Mouse (Mus musculus): Measurements from ENCODE around the gene Gm49322. TPM values are rescaled to one million over a fixed set of nuclear protein-coding genes. Genes with fewer than 3 reads are reported as not detected.
"Not testable (repeated sequence)": the region's sequence is repeated elsewhere in the genome, so short reads cannot be mapped to it uniquely, and the experiment has no call there.

Gene Gm49322
- polyA plus RNA-seq (2014; fragmentation: Nextera tagmentation; extraction: Ambion mirVana) = 3.6 TPM in 2 replicates

DNA sequence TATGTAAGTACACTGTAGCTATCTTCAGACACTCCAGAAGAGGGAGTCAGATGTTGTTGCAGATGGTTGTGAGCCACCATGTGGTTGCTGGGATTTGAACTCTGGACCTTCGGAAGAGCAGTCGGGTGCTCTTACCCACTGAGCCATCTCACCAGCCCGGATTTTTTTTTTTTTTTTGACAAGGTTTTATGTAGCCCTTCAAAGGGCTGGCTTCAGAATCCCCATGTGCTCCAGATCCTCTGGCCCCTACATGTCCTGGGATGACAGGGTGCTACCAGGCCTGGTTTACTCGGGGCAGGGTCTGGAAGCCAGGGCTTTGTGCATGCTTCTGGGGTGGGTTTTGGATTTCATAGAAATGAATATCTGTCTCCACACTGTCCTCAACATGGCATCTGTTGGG, at the start of gene Gm49322:
Gene Gm49322, plus strand, starts transcription at position 301 of the 400 bp plus-strand sequence.
- Histone ChIP-seq H3K9ac (ENCODE audit: low read depth, low read length) (peak within 1 kb of the TSS; percentile 49), H3K27ac (ENCODE audit: low read depth, low read length) (peak within 1 kb of the TSS; percentile 87), H3K4me2 (peak within 1 kb of the TSS; percentile 73), H3K36me3 (ENCODE audit: control insufficient read depth, insufficient read depth, low read length) (peaks cover 36% of the 10 kb centered on the region), H3K4me1 (replicated peaks; ENCODE audit: control insufficient read depth, insufficient read depth, low read length) (peaks cover 32% of the 10 kb centered on the region)
- not testable (repeated sequence) for H3K27me3 ChIP-seq (replicated peaks; ENCODE audit: control insufficient read depth, insufficient read depth, low read length); DNase-seq (ENCODE audit: low spot score); ATAC-seq (replicated peaks; ENCODE audit: low FRiP score); H3K4me3 ChIP-seq (ENCODE audit: low read depth, low read length); H3K9me3 ChIP-seq (ENCODE audit: control insufficient read depth, low read length)
- WGBS = 90% methylated on average over 3 of the region's 4 CpGs

DNA sequence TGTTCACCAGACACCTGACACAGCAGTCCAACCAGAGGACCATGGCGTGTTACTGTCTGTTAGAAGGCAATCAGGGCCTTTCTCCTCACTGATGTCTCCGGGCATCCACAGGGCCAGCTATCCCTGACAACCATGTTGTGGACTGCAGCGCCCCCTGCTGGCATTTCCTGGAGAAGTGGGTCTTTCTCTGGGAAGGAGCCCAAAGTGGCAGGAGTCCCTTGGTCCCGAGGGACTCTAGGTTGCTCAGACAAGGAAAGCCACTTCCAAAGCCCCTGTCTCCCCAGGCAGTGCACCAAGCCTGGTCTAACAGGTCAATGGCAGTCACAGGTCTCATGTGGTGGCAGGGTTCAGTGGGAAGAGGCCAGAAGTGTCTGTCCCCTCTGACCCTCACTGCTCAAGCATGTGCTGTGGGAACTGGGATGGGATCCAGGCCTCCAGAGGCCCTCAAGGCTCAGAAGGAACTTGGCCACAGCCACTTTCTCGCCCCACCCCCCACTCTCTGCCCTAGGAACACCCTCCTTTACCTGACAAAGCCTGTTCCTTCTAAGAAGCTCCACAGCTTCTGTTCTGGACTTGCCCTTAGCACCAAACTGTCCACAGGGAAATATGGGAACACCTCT, 48.4 kb upstream of the Gm49322 start:
- Histone ChIP-seq H3K9me3 (ENCODE audit: control insufficient read depth, low read length) (no peaks in the 10 kb centered on the region), H3K4me2 (no peak overlapping the region), H3K36me3 (ENCODE audit: control insufficient read depth, insufficient read depth, low read length) (no peaks in the 10 kb centered on the region), H3K27me3 (replicated peaks; ENCODE audit: control insufficient read depth, insufficient read depth, low read length) (no peaks in the 10 kb centered on the region), H3K4me1 (replicated peaks; ENCODE audit: control insufficient read depth, insufficient read depth, low read length) (peaks cover 57% of the 10 kb centered on the region), H3K27ac (ENCODE audit: low read depth, low read length) (no peak overlapping the region), H3K9ac (ENCODE audit: low read depth, low read length) (no peak overlapping the region), H3K4me3 (ENCODE audit: low read depth, low read length) (no peak overlapping the region)
- peak; percentile 74 for DNase-seq (ENCODE audit: low spot score)
- WGBS = 36% methylated on average over 5 of the region's 5 CpGs
- no peak for ATAC-seq (replicated peaks; ENCODE audit: low FRiP score)

DNA sequence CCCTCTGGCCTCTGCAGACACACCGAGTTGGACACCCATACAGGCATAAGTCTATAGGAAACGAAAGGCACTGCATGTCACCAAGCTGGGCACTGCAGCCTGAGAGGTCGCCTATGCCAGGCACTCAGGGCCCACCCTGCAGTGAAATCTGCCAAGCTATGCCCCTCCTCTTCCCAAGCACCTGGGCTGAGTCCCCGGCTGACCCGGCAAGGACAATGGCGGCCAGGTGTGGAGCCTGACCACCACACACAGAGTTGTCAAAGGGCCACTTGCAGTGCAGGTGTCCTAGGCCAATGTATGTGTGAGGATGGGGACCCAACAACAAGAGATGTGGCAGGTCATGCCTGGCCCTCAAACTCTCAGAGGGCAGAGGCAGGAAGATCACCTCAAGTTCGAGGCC, 46.4 kb upstream of the Gm49322 start:
- 83% methylated on average over 7 of the region's 7 CpGs for WGBS
- Histone ChIP-seq H3K9me3 (ENCODE audit: control insufficient read depth, low read length) (no peaks in the 10 kb centered on the region), H3K4me1 (replicated peaks; ENCODE audit: control insufficient read depth, insufficient read depth, low read length) (peaks cover 38% of the 10 kb centered on the region), H3K9ac (ENCODE audit: low read depth, low read length) (peak overlapping the region; percentile 95), H3K4me3 (ENCODE audit: low read depth, low read length) (peak overlapping the region; percentile 98), H3K4me2 (peak overlapping the region; percentile 62), H3K27ac (ENCODE audit: low read depth, low read length) (no peak overlapping the region), H3K27me3 (replicated peaks; ENCODE audit: control insufficient read depth, insufficient read depth, low read length) (no peaks in the 10 kb centered on the region), H3K36me3 (ENCODE audit: control insufficient read depth, insufficient read depth, low read length) (no peaks in the 10 kb centered on the region)
- no peak for ATAC-seq (replicated peaks; ENCODE audit: low FRiP score)
- DNase-seq (ENCODE audit: low spot score) = no peak

DNA sequence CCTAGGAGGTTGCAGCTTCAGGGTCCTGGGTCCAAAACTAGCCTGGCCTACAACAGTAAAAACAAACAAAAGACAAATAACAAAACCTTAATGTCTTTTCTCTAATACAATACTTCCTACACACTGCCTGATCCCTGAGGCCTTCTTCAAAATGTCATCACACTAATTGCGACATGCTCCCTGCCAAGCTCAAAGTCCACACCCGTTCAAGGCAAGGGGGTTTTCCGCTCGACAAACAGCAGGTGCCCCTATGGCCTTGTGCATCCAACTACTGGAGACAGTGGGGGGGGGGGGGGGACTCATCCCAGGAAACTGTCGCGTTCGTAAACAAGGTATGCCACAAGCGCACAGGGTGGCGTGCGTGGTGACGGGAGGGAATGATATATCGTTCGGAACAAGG, 45.2 kb upstream of the Gm49322 start:
- no peak for DNase-seq (ENCODE audit: low spot score)
- peak overlapping the region; percentile 62 for H3K4me2 ChIP-seq
- peak; percentile 13; the same call in 1 of the 2 replicates for ATAC-seq (replicated peaks; ENCODE audit: low FRiP score)
- no peaks in the 10 kb centered on the region for H3K36me3 ChIP-seq (ENCODE audit: control insufficient read depth, insufficient read depth, low read length)
- no peaks in the 10 kb centered on the region for H3K9me3 ChIP-seq (ENCODE audit: control insufficient read depth, low read length)
- no peaks in the 10 kb centered on the region for H3K27me3 ChIP-seq (replicated peaks; ENCODE audit: control insufficient read depth, insufficient read depth, low read length)
- H3K27ac ChIP-seq (ENCODE audit: low read depth, low read length) = peak overlapping the region; percentile 76
- WGBS = 1% methylated on average over 13 of the region's 13 CpGs
- peaks cover 32% of the 10 kb centered on the region for H3K4me1 ChIP-seq (replicated peaks; ENCODE audit: control insufficient read depth, insufficient read depth, low read length)
- H3K4me3 ChIP-seq (ENCODE audit: low read depth, low read length) = peak overlapping the region; percentile 98
- peak overlapping the region; percentile 95 for H3K9ac ChIP-seq (ENCODE audit: low read depth, low read length)

DNA sequence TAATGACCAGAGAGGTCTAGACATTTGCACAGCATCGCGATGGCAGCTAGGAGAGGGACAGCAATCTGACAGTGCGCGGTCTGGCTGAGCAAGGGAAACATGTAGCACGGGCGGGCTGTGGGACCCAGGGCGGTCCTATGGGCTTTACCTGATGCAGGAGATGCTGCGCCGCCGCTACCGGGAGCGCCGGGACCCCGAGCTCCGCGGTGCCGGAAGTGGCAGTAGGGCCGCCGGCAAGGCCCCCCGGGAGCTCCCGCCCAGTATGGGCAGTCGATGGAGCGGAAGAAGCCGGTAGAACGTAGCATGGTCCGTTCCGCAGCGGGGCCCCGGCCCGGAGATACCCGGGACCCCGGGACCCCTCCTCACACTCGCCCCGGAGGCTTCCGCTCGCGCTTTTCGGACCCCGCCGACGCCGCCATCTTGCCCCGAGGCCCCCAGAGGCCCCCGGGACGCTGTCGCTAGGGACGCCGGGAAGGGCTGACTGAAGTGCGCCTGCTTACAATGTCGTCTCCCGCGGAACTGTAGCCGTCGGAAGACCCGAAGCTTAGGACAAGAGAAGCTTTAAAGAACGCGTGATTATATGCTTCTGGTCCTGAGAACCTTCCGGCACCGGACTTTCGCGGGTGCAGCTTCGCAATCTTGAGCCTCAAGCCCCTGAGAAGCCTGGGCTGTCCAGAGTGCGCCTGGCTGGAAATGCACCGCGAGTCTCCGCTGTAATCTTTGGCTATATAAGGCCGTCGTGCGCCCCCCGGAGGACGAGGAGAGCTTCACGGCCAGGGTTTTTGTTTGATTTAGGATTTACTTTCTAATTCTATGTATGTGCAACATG, 44.5 kb upstream of the Gm49322 start, which contains the start of gene Rexo1:
Gene Rexo1, minus strand, starts transcription at position 445 of the 829 bp plus-strand sequence.
- WGBS = under 1% methylated on average over 72 of the region's 72 CpGs
- Histone ChIP-seq H3K9me3 (ENCODE audit: control insufficient read depth, low read length) (no peaks in the 10 kb centered on the region), H3K4me1 (replicated peaks; ENCODE audit: control insufficient read depth, insufficient read depth, low read length) (peaks cover 32% of the 10 kb centered on the region), H3K9ac (ENCODE audit: low read depth, low read length) (peak within 1 kb of the TSS; percentile 95), H3K4me3 (ENCODE audit: low read depth, low read length) (peak within 1 kb of the TSS; percentile 98), H3K36me3 (ENCODE audit: control insufficient read depth, insufficient read depth, low read length) (no peaks in the 10 kb centered on the region), H3K27me3 (replicated peaks; ENCODE audit: control insufficient read depth, insufficient read depth, low read length) (no peaks in the 10 kb centered on the region), H3K4me2 (peak within 1 kb of the TSS; percentile 62), H3K27ac (ENCODE audit: low read depth, low read length) (peak within 1 kb of the TSS; percentile 76)
- DNase-seq (ENCODE audit: low spot score) = peak; percentile 95
- ATAC-seq (replicated peaks; ENCODE audit: low FRiP score) = peak; percentile 79

DNA sequence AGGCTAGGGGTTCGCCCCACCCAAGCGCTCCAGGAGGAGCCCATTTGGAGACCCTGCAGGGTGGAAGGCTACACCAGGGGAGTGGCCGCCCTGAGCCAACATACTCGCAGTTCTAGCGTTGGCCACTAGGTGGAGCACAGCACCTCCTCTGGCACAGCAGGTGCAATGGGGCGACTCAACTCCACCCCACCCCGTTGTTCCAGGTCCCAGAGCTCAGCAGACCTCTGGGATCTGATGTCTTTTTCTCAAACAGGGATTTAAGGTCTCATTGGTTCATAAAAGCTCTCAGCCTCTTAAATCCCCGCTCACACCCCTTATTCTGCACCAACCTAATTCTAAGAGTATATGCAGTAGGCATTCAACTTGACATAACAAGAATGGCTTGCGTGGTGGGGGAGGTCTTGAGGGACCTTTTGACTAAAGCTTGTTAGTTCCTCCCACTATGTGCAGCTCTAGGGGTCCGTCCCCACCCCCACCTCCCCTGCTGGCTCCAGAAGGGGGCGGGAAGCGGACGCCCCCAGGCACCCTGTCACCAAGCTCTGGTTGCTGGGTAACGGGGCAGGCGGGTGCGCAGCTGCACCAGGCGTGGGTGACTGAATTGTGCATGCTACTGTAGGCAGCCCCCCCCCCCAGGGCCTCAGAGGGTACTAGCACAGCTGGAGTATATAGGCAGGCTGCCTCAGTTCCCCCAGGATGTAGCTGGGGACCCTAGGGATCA, 39.3 kb upstream of the Gm49322 start:
- Histone ChIP-seq H3K4me3 (ENCODE audit: low read depth, low read length) (no peak overlapping the region), H3K4me1 (replicated peaks; ENCODE audit: control insufficient read depth, insufficient read depth, low read length) (peaks cover 37% of the 10 kb centered on the region), H3K36me3 (ENCODE audit: control insufficient read depth, insufficient read depth, low read length) (peaks cover 6% of the 10 kb centered on the region), H3K27me3 (replicated peaks; ENCODE audit: control insufficient read depth, insufficient read depth, low read length) (no peaks in the 10 kb centered on the region), H3K9ac (ENCODE audit: low read depth, low read length) (no peak overlapping the region), H3K27ac (ENCODE audit: low read depth, low read length) (no peak overlapping the region), H3K9me3 (ENCODE audit: control insufficient read depth, low read length) (no peaks in the 10 kb centered on the region), H3K4me2 (no peak overlapping the region)
- ATAC-seq (replicated peaks; ENCODE audit: low FRiP score) (peak; percentile 29; the same call in 1 of the 2 replicates), DNase-seq (ENCODE audit: low spot score) (peak; percentile 82)
- 36% methylated on average over 17 of the region's 17 CpGs for WGBS

DNA sequence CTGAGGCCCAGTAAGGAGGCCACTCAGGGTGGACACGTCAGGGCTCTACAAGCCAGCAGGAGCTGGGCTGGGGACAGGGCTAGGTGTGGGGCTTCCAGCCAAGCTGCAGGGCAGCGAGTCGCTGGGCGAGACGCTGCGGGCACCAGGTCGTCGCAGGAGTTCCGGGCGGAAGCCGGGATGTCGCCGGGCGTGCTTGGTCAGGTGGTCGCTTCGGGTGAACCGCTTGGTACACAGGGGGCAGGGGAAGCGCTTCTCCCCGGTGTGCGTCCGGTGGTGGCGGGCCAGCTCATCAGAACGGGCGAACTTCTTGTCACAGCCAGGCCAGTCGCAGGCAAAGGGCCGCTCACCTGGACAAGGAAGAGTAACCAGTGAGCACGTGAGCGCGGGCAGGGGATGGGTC, 36.9 kb upstream of the Gm49322 start:
- peak overlapping the region; percentile 97 for H3K4me2 ChIP-seq

DNA sequence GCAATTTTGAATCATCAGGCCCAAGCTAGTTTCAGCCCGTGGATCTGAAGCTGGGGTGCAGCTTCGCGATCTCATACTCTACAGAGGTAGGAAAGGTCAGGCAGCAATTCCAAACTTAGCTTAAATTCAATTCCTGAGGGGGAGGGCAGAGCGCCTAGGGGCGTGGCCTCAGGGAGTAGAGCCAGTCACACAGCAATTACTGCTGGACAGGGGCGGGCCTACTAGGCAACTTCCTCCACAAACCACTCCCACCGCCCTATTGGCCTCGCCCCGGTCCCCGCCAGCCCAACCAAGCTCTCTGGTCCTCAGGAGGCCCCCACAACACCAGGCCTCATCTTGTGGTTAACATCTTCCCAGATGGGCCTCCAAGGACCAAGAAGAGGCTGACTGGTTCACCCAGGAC, 36.2 kb upstream of the Gm49322 start:
- Histone ChIP-seq H3K4me3 (ENCODE audit: low read depth, low read length) (peak overlapping the region; percentile 50), H3K4me2 (peak overlapping the region; percentile 97), H3K4me1 (replicated peaks; ENCODE audit: control insufficient read depth, insufficient read depth, low read length) (peaks cover 61% of the 10 kb centered on the region), H3K9me3 (ENCODE audit: control insufficient read depth, low read length) (no peaks in the 10 kb centered on the region), H3K36me3 (ENCODE audit: control insufficient read depth, insufficient read depth, low read length) (peaks cover 6% of the 10 kb centered on the region), H3K27ac (ENCODE audit: low read depth, low read length) (peak overlapping the region; percentile 95), H3K9ac (ENCODE audit: low read depth, low read length) (peak overlapping the region; percentile 69), H3K27me3 (replicated peaks; ENCODE audit: control insufficient read depth, insufficient read depth, low read length) (no peaks in the 10 kb centered on the region)
- ATAC-seq (replicated peaks; ENCODE audit: low FRiP score) (peak; percentile 79), DNase-seq (ENCODE audit: low spot score) (peak; percentile 81)
- 11% methylated on average over 10 of the region's 10 CpGs for whole genome bisulfite sequencing

More for the DNA sequence above, 36.9 kb upstream of the Gm49322 start:
- no peaks in the 10 kb centered on the region for H3K9me3 ChIP-seq (ENCODE audit: control insufficient read depth, low read length)
- no peak for DNase-seq (ENCODE audit: low spot score)
- peaks cover 6% of the 10 kb centered on the region for H3K36me3 ChIP-seq (ENCODE audit: control insufficient read depth, insufficient read depth, low read length)
- H3K4me3 ChIP-seq (ENCODE audit: low read depth, low read length) = no peak overlapping the region
- H3K9ac ChIP-seq (ENCODE audit: low read depth, low read length) = no peak overlapping the region
- WGBS = 94% methylated on average over 29 of the region's 29 CpGs
- peak overlapping the region; percentile 95; the same call in 1 of the 2 replicates for H3K27ac ChIP-seq (ENCODE audit: low read depth, low read length)
- peaks cover 53% of the 10 kb centered on the region for H3K4me1 ChIP-seq (replicated peaks; ENCODE audit: control insufficient read depth, insufficient read depth, low read length)
- no peaks in the 10 kb centered on the region for H3K27me3 ChIP-seq (replicated peaks; ENCODE audit: control insufficient read depth, insufficient read depth, low read length)
- ATAC-seq (replicated peaks; ENCODE audit: low FRiP score) = no peak

Data from liver, embryonic 11.5 days (tissue).